Mouse (Mus musculus) leukemia stem cell, adult 10-12 weeks (primary cell): ENCODE results near the gene Lsm6. TPM values are rescaled to one million over a fixed set of nuclear protein-coding genes. Genes with fewer than 3 reads are reported as not detected.

ENCODE experiments used
- polyA plus RNA-seq: library from polyadenylated mRNA; stranded (reverse); fragments of >175 nt; gene quantifications from 2 replicates; pipeline ENCODE4 v1.2.3, GENCODE M21; 2012; ENCODE audit warnings: low replicate concordance

Lsm6 gene
- polyA plus RNA-seq = 0.30 and 1.3 TPM in 2 replicates

GRCm38 (mm10) chr8:78820673-78821310 is at the start of gene Lsm6:
TSS of gene Lsm6 (minus strand) at chr8:78821140.

Other genes starting within 250 kb of the Lsm6 start
- 0.54 and 0.55 TPM in 2 replicates for gene Zfp827, start 207.3 kb upstream of the Lsm6 start, polyA plus RNA-seq